Mouse (Mus musculus) MEL (cell line): ENCODE measurements around the gene Map3k12.

Source experiments
- CTCF ChIP-seq, 3 experiments: IDR thresholded peaks in 2 of 3; conservative IDR thresholded peaks in 1 of 3; 2 replicates each; pipeline ENCODE4 v1.5.1; 2011 to 2012; ENCODE audit warnings: low read length in 3 of 3, low read depth in 2 of 3, mild to moderate bottlenecking in 2 of 3, improper control_type of control experiment in 1 of 3, inconsistent platforms in 1 of 3, mixed read lengths in 1 of 3, moderate library complexity in 1 of 3; ENCODE audit not compliant: control insufficient read depth in 1 of 3, insufficient read depth in 1 of 3, poor library complexity in 1 of 3, severe bottlenecking in 1 of 3
- GATA1 ChIP-seq: IDR thresholded peaks from 2 replicates; pipeline ENCODE4 v1.6.1; 2011; ENCODE audit warnings: low read depth, low read length, improper control_type of control experiment
- HCFC1 ChIP-seq: IDR thresholded peaks from 2 replicates; pipeline ENCODE4 v1.6.1; 2012; ENCODE audit warnings: low read depth, mild to moderate bottlenecking, inconsistent platforms, low read length, improper control_type of control experiment, moderate library complexity
- JUND ChIP-seq: IDR thresholded peaks from 2 replicates; pipeline ENCODE4 v1.6.1; 2011; ENCODE audit warnings: low read depth, mild to moderate bottlenecking, improper control_type of control experiment, low read length
- MAX ChIP-seq: IDR thresholded peaks from 2 replicates; pipeline ENCODE4 v1.6.1; 2011; ENCODE audit warnings: low read length, improper control_type of control experiment
- MYC ChIP-seq: IDR thresholded peaks from 2 replicates; pipeline ENCODE4 v1.6.1; 2011; ENCODE audit warnings: low read depth, mild to moderate bottlenecking, low read length, improper control_type of control experiment, moderate library complexity
- NELFE ChIP-seq: IDR thresholded peaks from 2 replicates; pipeline ENCODE4 v1.6.1; 2011; ENCODE audit warnings: low read depth, low read length, improper control_type of control experiment
- POLR2A ChIP-seq, 2 experiments: IDR thresholded peaks; 2 replicates each; pipeline ENCODE4 v1.6.1; 2011 to 2012; ENCODE audit warnings: low read length in 2 of 2, mild to moderate bottlenecking in 2 of 2, control low read depth in 1 of 2, improper control_type of control experiment in 1 of 2, low read depth in 1 of 2, moderate library complexity in 1 of 2; ENCODE audit not compliant: control insufficient read depth in 1 of 2, insufficient read depth in 1 of 2, poor library complexity in 1 of 2
- RAD21 ChIP-seq: IDR thresholded peaks from 2 replicates; pipeline ENCODE4 v1.6.1; 2011; ENCODE audit warnings: mild to moderate bottlenecking, low read depth, low read length, improper control_type of control experiment
- SMC3 ChIP-seq: IDR thresholded peaks from 2 replicates; pipeline ENCODE4 v1.6.1; 2011; ENCODE audit warnings: low read depth, low read length, improper control_type of control experiment
- TCF12 ChIP-seq: IDR thresholded peaks from 2 replicates; pipeline ENCODE4 v1.6.1; 2014; ENCODE audit warnings: low read depth, mild to moderate bottlenecking, inconsistent platforms, low read length, improper control_type of control experiment, moderate library complexity
- ZC3H11A ChIP-seq: IDR thresholded peaks from 2 replicates; pipeline ENCODE4 v1.6.1; 2012; ENCODE audit warnings: low read depth, mild to moderate bottlenecking, inconsistent platforms, low read length, improper control_type of control experiment

- TF ChIP-seq POLR2A (IDR thresholded peaks at IDR 0.05; ENCODE audit: control insufficient read depth in 1 of 2, insufficient read depth in 1 of 2, low read depth in 1 of 2, low read length in 2 of 2, poor library complexity in 1 of 2) (no peak), SMC3 (no peak), CTCF (IDR thresholded peaks at IDR 0.05 in 2 of 3, conservative IDR thresholded peaks at IDR 0.05 in 1 of 3; ENCODE audit: control insufficient read depth in 1 of 3, insufficient read depth in 1 of 3, low read depth in 2 of 3, low read length in 3 of 3, poor library complexity in 1 of 3, severe bottlenecking in 1 of 3) (no peak), HCFC1 (no peak), MYC (no peak), GATA1 (no peak), NELFE (no peak), MAX (no peak), ZC3H11A (no peak), RAD21 (no peak), TCF12 (no peak), JUND (no peak)
Observed at GRCm38 (mm10) chr15:102487664-102488063, 29.2 kb downstream of the Map3k12 start.
